Mouse (Mus musculus) limb, embryonic 11.5 days (tissue): Measurements from ENCODE around the gene Slc48a1. TPM values are rescaled to one million over a fixed set of nuclear protein-coding genes. Genes with fewer than 3 reads are reported as not detected.
A peak's percentile ranks its signal among the peaks of the same experiment; 100 is the strongest.

Experiments
- ATAC-seq: fragments of 200-750 bp; cut with Nextera tagmentation; 2 replicates; pipeline ENCODE4 v1.8.0; 2017; ENCODE audit warnings: low read depth; ENCODE audit not compliant: insufficient number of reproducible peaks, low FRiP score, low TSS enrichment
- DNase-seq: peaks from one replicate; pipeline ENCODE4 v3.0.0-alpha.2; 2015; ENCODE audit warnings: low spot score
- H3K27ac ChIP-seq: fragments of 300-500 bp; sonication (generic); replicated peaks from 2 replicates; pipeline ENCODE4 v1.5.1; 2014; ENCODE audit warnings: low read depth, mild to moderate bottlenecking, low read length
- H3K27me3 ChIP-seq: fragments of 300-500 bp; sonication (generic); 2 replicates; pipeline ENCODE4 v1.6.1; 2014; ENCODE audit warnings: mild to moderate bottlenecking, low read length, mixed read lengths; ENCODE audit not compliant: control insufficient read depth, insufficient read depth
- H3K36me3 ChIP-seq: fragments of 300-500 bp; sonication (generic); 2 replicates; pipeline ENCODE4 v1.6.1; 2014; ENCODE audit warnings: mild to moderate bottlenecking, low read length, moderate library complexity, mixed read lengths; ENCODE audit not compliant: control insufficient read depth, insufficient read depth
- H3K4me1 ChIP-seq: fragments of 300-500 bp; sonication (generic); 2 replicates; pipeline ENCODE4 v1.6.1; 2014; ENCODE audit warnings: low read length, mixed read lengths; ENCODE audit not compliant: control insufficient read depth, insufficient read depth
- H3K4me2 ChIP-seq: fragments of 300-500 bp; sonication (generic); 2 replicates; pipeline ENCODE4 v1.6.1; 2014; ENCODE audit warnings: low read depth, mild to moderate bottlenecking, moderate library complexity; ENCODE audit not compliant: severe bottlenecking
- H3K4me3 ChIP-seq: fragments of 300-500 bp; sonication (generic); 2 replicates; pipeline ENCODE4 v1.5.1; 2014; ENCODE audit warnings: low read depth, low read length
- H3K9ac ChIP-seq: fragments of 300-500 bp; sonication (generic); 2 replicates; pipeline ENCODE4 v1.6.1; 2014; ENCODE audit warnings: mild to moderate bottlenecking, low read length
- H3K9me3 ChIP-seq: fragments of 300-500 bp; sonication (generic); 2 replicates; pipeline ENCODE4 v1.6.1; 2016; ENCODE audit warnings: low read length; ENCODE audit not compliant: control insufficient read depth
- WGBS: fragments of 180-500 bp; shearing (Covaris S2); extraction: QIAGEN DNeasy Blood & Tissue Kit; methylation state at CpG from one replicate; pipeline ENCODE4 v1.1.7; 2014; 5-methylcytosine and 5-hydroxymethylcytosine counted together
- polyA plus RNA-seq: library from polyadenylated mRNA; unstranded; fragments of >200 nt; fragmentation: Nextera tagmentation; extraction: Ambion mirVana; gene quantifications from 2 replicates; pipeline ENCODE4 v1.2.1, GENCODE M21; 2014

Gene Slc48a1
- polyA plus RNA-seq, 1 experiment from 2014 or later: 20.0 TPM

- H3K27me3 ChIP-seq: no peaks in the 10 kb centered on the region
- 0 out of 2 replicates have a peak overlapping the region, but pooled peaks have one; percentile 0 for H3K4me2 ChIP-seq
- DNase-seq (no peak), ATAC-seq (no peak)
- 87% methylated on average over 7 of the region's 7 CpGs for WGBS
- no peaks in the 10 kb centered on the region for H3K9me3 ChIP-seq
- H3K4me3 ChIP-seq: no peak overlapping the region
- H3K4me1 ChIP-seq: peaks cover 7% of the 10 kb centered on the region; the same call in 1 of the 2 replicates
- H3K9ac ChIP-seq: no peak overlapping the region
- no peak overlapping the region for H3K27ac ChIP-seq
- H3K36me3 ChIP-seq: no peaks in the 10 kb centered on the region
Measured at GRCm38 (mm10) chr15:97787148-97787798, 9.0 kb downstream of the Slc48a1 start.

- ATAC-seq (no peak), DNase-seq (no peak)
- 75% methylated on average over 19 of the region's 19 CpGs for WGBS
- no peak overlapping the region for H3K9ac ChIP-seq
- no peak overlapping the region; the same call in 1 of the 2 replicates for H3K27ac ChIP-seq
- no peaks in the 10 kb centered on the region; the same call in 1 of the 2 replicates for H3K36me3 ChIP-seq
- H3K4me1 ChIP-seq: 0 out of 2 replicates have a peak, but pooled peaks cover 3% of the 10 kb centered on the region
- no peak overlapping the region for H3K4me3 ChIP-seq
- no peaks in the 10 kb centered on the region for H3K9me3 ChIP-seq
- H3K27me3 ChIP-seq: no peaks in the 10 kb centered on the region
- H3K4me2 ChIP-seq: no peak overlapping the region
Measured at GRCm38 (mm10) chr15:97787799-97788667, 9.7 kb downstream of the Slc48a1 start.

- no peaks in the 10 kb centered on the region for H3K27me3 ChIP-seq
- no peak overlapping the region for H3K9ac ChIP-seq
- H3K27ac ChIP-seq: peak overlapping the region; percentile 21; the same call in 1 of the 2 replicates
- H3K4me3 ChIP-seq: no peak overlapping the region
- no peak overlapping the region for H3K4me2 ChIP-seq
- no peaks in the 10 kb centered on the region; the same call in 1 of the 2 replicates for H3K36me3 ChIP-seq
- 0 out of 2 replicates have a peak, but pooled peaks cover 3% of the 10 kb centered on the region for H3K4me1 ChIP-seq
- no peaks in the 10 kb centered on the region for H3K9me3 ChIP-seq
- WGBS: 64% methylated on average over 6 of the region's 6 CpGs
- no peak for ATAC-seq
- no peak for DNase-seq
Measured at GRCm38 (mm10) chr15:97788821-97789220, 10.5 kb downstream of the Slc48a1 start.

GRCm38 (mm10) chr15:97789761-97790505 lies 11.6 kb downstream of the Slc48a1 start:
- Histone ChIP-seq H3K9me3 (no peaks in the 10 kb centered on the region), H3K4me3 (no peak overlapping the region), H3K27me3 (no peaks in the 10 kb centered on the region), H3K27ac (no peak overlapping the region), H3K9ac (no peak overlapping the region), H3K36me3 (peaks cover 7% of the 10 kb centered on the region; the same call in 1 of the 2 replicates), H3K4me1 (no peaks in the 10 kb centered on the region), H3K4me2 (no peak overlapping the region)
- ATAC-seq (0 out of 2 replicates have a peak, but pooled peaks have one; percentile 27), DNase-seq (peak; percentile 71)
- WGBS: 54% methylated on average over 20 of the region's 20 CpGs

- Histone ChIP-seq H3K4me2 (no peak overlapping the region), H3K9me3 (no peaks in the 10 kb centered on the region), H3K4me3 (no peak overlapping the region), H3K27ac (no peak overlapping the region), H3K36me3 (peaks cover 8% of the 10 kb centered on the region; the same call in 1 of the 2 replicates), H3K27me3 (no peaks in the 10 kb centered on the region), H3K9ac (no peak overlapping the region), H3K4me1 (no peaks in the 10 kb centered on the region)
- WGBS: 93% methylated on average over 11 of the region's 11 CpGs
- DNase-seq (no peak), ATAC-seq (no peak)
Measured at GRCm38 (mm10) chr15:97791126-97791700, 12.9 kb downstream of the Slc48a1 start.

GRCm38 (mm10) chr15:97793386-97794153 lies 15.2 kb downstream of the Slc48a1 start:
- Histone ChIP-seq H3K36me3 (peaks cover 8% of the 10 kb centered on the region; the same call in 1 of the 2 replicates), H3K4me3 (no peak overlapping the region), H3K27me3 (no peaks in the 10 kb centered on the region), H3K4me1 (no peaks in the 10 kb centered on the region), H3K4me2 (no peak overlapping the region), H3K9me3 (no peaks in the 10 kb centered on the region), H3K9ac (no peak overlapping the region), H3K27ac (no peak overlapping the region)
- ATAC-seq: no peak
- DNase-seq: no peak
- 90% methylated on average over 18 of the region's 18 CpGs for WGBS

- ATAC-seq: no peak
- H3K4me2 ChIP-seq: no peak overlapping the region
- no peaks in the 10 kb centered on the region for H3K4me1 ChIP-seq
- H3K36me3 ChIP-seq: peaks cover 8% of the 10 kb centered on the region; the same call in 1 of the 2 replicates
- no peak overlapping the region for H3K27ac ChIP-seq
- no peaks in the 10 kb centered on the region for H3K9me3 ChIP-seq
- H3K4me3 ChIP-seq: no peak overlapping the region
- no peak overlapping the region for H3K9ac ChIP-seq
- DNase-seq: no peak
- no peaks in the 10 kb centered on the region for H3K27me3 ChIP-seq
- 76% methylated on average over 5 of the region's 5 CpGs for WGBS
Measured at GRCm38 (mm10) chr15:97794268-97794667, 15.9 kb downstream of the Slc48a1 start.
